Mouse (Mus musculus) erythroblast, embryonic 14.5 days (primary cell): Measurements from ENCODE around the gene Tcp10c.
"Not testable (repeated sequence)": the region's sequence is repeated elsewhere in the genome, so short reads cannot be mapped to it uniquely, and the experiment has no call there.

Source experiments
- GATA1 ChIP-seq: IDR thresholded peaks from 2 replicates; pipeline ENCODE4 v1.6.1; 2012; ENCODE audit warnings: low read length, inconsistent platforms, mixed read lengths
- TAL1 ChIP-seq: IDR thresholded peaks from 3 replicates; pipeline ENCODE4 v1.6.1; 2012; ENCODE audit warnings: low read length, inconsistent platforms, mixed read lengths

- not testable (repeated sequence) for TF ChIP-seq GATA1, TAL1
Observed at GRCm38 (mm10) chr17:13381286-13381685, 26.9 kb downstream of the Tcp10c start.
